Mouse (Mus musculus): ENCODE measurements around the gene Atp7b. TPM values are rescaled to one million over a fixed set of nuclear protein-coding genes. Genes with fewer than 3 reads are reported as not detected.

The Atp7b gene
- total and polyA plus RNA-seq, 3 experiments: 29.4 to 32.5 TPM; not detected in 1

DNA sequence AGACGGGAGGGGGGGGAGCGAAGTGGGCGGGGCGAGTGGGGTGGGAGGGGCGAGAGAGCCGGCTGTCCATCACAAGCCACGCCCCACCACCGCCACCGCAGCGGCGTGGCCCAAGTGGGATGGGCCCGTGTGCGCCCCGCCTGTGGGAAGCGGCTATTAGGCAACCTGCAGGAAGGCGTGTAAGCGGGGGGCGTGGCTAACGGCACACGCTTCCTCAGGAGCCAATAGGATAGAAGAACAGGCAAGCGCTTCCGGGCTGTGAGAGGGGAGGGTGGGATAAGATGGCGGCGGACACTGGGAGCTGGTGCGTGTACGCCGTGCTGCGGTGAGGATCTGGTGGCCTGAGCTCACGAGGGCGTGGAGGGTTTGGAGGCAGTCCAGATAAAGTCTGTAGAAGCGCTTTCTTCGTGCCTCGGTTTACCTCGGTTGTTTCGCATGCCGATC is 363 bp upstream of the Atp7b start, which contains the start of gene Alg11:
Alg11 (plus strand) TSS at position 276 of the 444 bp plus-strand sequence.
- H3K9ac ChIP-seq (ENCODE audit: control insufficient read depth, low read depth, low read length, poor library complexity, severe bottlenecking): peak within 1 kb of the TSS; percentile 80
- peak; percentile 99 for DNase-seq (ENCODE audit: low read depth, low spot score)
- peaks cover 66% of the 10 kb centered on the region for H3K79me2 ChIP-seq (ENCODE audit: control insufficient read depth, insufficient read depth, low read length, poor library complexity)
- TF ChIP-seq NELFE (IDR thresholded peaks at IDR 0.05; ENCODE audit: low read depth, low read length) (peak; percentile 81), MYB (IDR thresholded peaks at IDR 0.05; ENCODE audit: low read depth, low read length) (peak; percentile 82), MXI1 (IDR thresholded peaks at IDR 0.05; ENCODE audit: low read depth, low read length) (peak; percentile 96), TCF12 (IDR thresholded peaks at IDR 0.05; ENCODE audit: low read depth, low read length) (peak; percentile 59), KAT2A (conservative IDR thresholded peaks at IDR 0.05; ENCODE audit: low read depth, low read length) (peak; percentile 60; the same call in 1 of the 2 replicates), ZNF384 (IDR thresholded peaks at IDR 0.05; ENCODE audit: low read depth, low read length) (no peak), ELF1 (IDR thresholded peaks at IDR 0.05; ENCODE audit: low read depth, low read length) (peak; percentile 91), MAX (IDR thresholded peaks at IDR 0.05; ENCODE audit: low read length) (peak; percentile 85), SIN3A (IDR thresholded peaks at IDR 0.05; ENCODE audit: low read length) (peak; percentile 95), CHD2 (IDR thresholded peaks at IDR 0.05; ENCODE audit: low read length) (peak; percentile 42; the same call in 1 of the 2 replicates), EP300 (IDR thresholded peaks at IDR 0.05; ENCODE audit: low read depth in 1 of 2, low read length in 2 of 2) (peak in 1 of 2 experiments; percentile 32; a peak in 1 of 4 replicates), POLR2AphosphoS2 (IDR thresholded peaks at IDR 0.05; ENCODE audit: low read length) (peak; percentile 80), ZC3H11A (IDR thresholded peaks at IDR 0.05; ENCODE audit: low read depth, low read length) (no peak), TBP (IDR thresholded peaks at IDR 0.05; ENCODE audit: low read depth, low read length) (peak; percentile 85), NRF1 (IDR thresholded peaks at IDR 0.05; ENCODE audit: insufficient read depth, low read depth, low read length, poor library complexity, severe bottlenecking) (0 out of 2 replicates have a peak, but pooled peaks have one; percentile 10), CTCF (IDR thresholded peaks at IDR 0.05 in 2 of 3, conservative IDR thresholded peaks at IDR 0.05 in 1 of 3; ENCODE audit: control insufficient read depth in 1 of 3, insufficient read depth in 1 of 3, low read depth in 2 of 3, low read length in 3 of 3, poor library complexity in 1 of 3, severe bottlenecking in 1 of 3) (no peak), ETS1 (IDR thresholded peaks at IDR 0.05; ENCODE audit: low read depth, low read length) (no peak), ZKSCAN1 (IDR thresholded peaks at IDR 0.05; ENCODE audit: low read depth, low read length) (no peak), MEF2A (IDR thresholded peaks at IDR 0.05; ENCODE audit: extremely low read depth, insufficient replicate concordance, low read depth, low read length, poor library complexity, severe bottlenecking) (0 out of 2 replicates have a peak, but pooled peaks have one; percentile 40), POLR2AphosphoS5 (IDR thresholded peaks at IDR 0.05; ENCODE audit: borderline replicate concordance, low read depth, low read length) (no peak), USF2 (IDR thresholded peaks at IDR 0.05; ENCODE audit: borderline replicate concordance in 1 of 2, insufficient read depth in 1 of 2, low read depth in 1 of 2, low read length in 2 of 2) (no peak), POLR2A (IDR thresholded peaks at IDR 0.05; ENCODE audit: control insufficient read depth in 1 of 2, insufficient read depth in 1 of 2, low read depth in 1 of 2, low read length in 2 of 2, poor library complexity in 1 of 2) (peak; percentile 70 to 91), USF1 (IDR thresholded peaks at IDR 0.05; ENCODE audit: low read depth, low read length) (peak; percentile 50), HCFC1 (IDR thresholded peaks at IDR 0.05; ENCODE audit: low read depth, low read length) (peak; percentile 87), ZMIZ1 (IDR thresholded peaks at IDR 0.05; ENCODE audit: low read depth, low read length) (peak; percentile 50; the same call in 1 of the 2 replicates), CHD1 (IDR thresholded peaks at IDR 0.05; ENCODE audit: low read depth, low read length) (no peak), TAL1 (IDR thresholded peaks at IDR 0.05; ENCODE audit: low read length) (no peak), BHLHE40 (IDR thresholded peaks at IDR 0.05; ENCODE audit: borderline replicate concordance, low read depth, low read length) (no peak), MAZ (IDR thresholded peaks at IDR 0.05; ENCODE audit: low read depth, low read length) (0 out of 2 replicates have a peak, but pooled peaks have one; percentile 58), MYC (IDR thresholded peaks at IDR 0.05; ENCODE audit: low read depth, low read length) (peak; percentile 90)
- H3K27ac ChIP-seq (ENCODE audit: control insufficient read depth, low read depth, low read length): peak within 1 kb of the TSS; percentile 99
- peaks cover 11 to 22% of the 10 kb centered on the region in 2 experiments for H3K4me1 ChIP-seq (ENCODE audit: control insufficient read depth in 1 of 2, insufficient read depth in 2 of 2, low read length in 2 of 2)
- no peaks in the 10 kb centered on the region for H3K9me3 ChIP-seq (replicated peaks; ENCODE audit: insufficient read depth, low read length)
- H3K27me3 ChIP-seq (ENCODE audit: control insufficient read depth in 1 of 2, insufficient read depth in 2 of 2, low read length in 2 of 2): no peaks in the 10 kb centered on the region
- peaks cover 16 to 35% of the 10 kb centered on the region in 2 experiments for H3K36me3 ChIP-seq (ENCODE audit: control insufficient read depth in 1 of 2, insufficient read depth in 2 of 2, low read length in 2 of 2)
- H3K4me3 ChIP-seq (ENCODE audit: control insufficient read depth in 1 of 2, insufficient read depth in 1 of 2, low read depth in 2 of 2, low read length in 2 of 2): peak within 1 kb of the TSS; percentile 96 to 98
